In the genomic region with DNA sequence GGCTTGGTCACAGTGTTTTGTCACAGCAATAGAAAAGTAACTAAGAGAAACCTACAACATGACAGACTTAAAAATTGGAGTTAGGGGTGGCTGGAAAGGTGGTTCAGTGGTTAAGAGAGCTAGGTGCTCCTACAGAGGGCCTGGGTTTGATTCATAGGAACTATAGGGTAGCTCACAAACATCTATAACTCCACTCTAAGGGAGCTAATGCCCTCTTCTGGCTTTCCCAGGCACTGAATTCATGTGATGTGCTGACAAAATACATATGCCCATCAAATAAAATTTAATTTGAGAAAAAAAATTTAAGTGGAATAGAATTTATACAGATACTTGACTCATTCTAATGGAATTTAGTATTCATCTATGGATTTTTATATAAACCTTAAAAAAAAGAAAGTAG, we compare ENCODE assay signal across 26 mouse cellular contexts. TPM values are rescaled to one million over a fixed set of nuclear protein-coding genes. Genes with fewer than 3 reads are reported as not detected.
A peak's percentile ranks its signal among the peaks of the same experiment; 100 is the strongest.
DNase-seq lines count a peak whose midpoint lies in the region; TF ChIP-seq lines count a peak whose summit lies in the region.
"Had no signal": no experiment of that assay in that cellular context is flagged by ENCODE, and none has a peak within 500 bp of the region (broad histone marks: within the 10 kb centered on the region; RNA-seq: fewer than 3 reads in every experiment).

No protein-coding gene starts in this region.

- no peaks in the 10 kb centered on the region for H3K27me3 ChIP-seq in CH12.LX (replicated peaks)
- H3K27me3 ChIP-seq: embryonic facial prominence, embryonic 12.5 days; heart, embryonic 15.5 days; limb, embryonic 13.5 days; midbrain, embryonic 13.5 days; neural tube, embryonic 15.5 days had no signal

- H3K4me1 ChIP-seq in CH12.LX (ENCODE audit: control insufficient read depth in 1 of 2, insufficient read depth in 2 of 2): peaks cover 0 to 6% of the 10 kb centered on the region in 2 experiments; a peak in 2 of 4 replicates
- H3K4me1 ChIP-seq: embryonic facial prominence, embryonic 12.5 days; heart, embryonic 10.5 days; limb, embryonic 13.5 days; midbrain, embryonic 13.5 days; neural tube, embryonic 15.5 days had no signal

- no peaks in the 10 kb centered on the region for H3K36me3 ChIP-seq in CH12.LX (replicated peaks in 1 of 2; ENCODE audit: control insufficient read depth in 1 of 2, insufficient read depth in 1 of 2, low read length in 1 of 2)
- H3K36me3 ChIP-seq: embryonic facial prominence, embryonic 12.5 days; heart, embryonic 10.5 days; heart, embryonic 15.5 days; limb, embryonic 13.5 days; midbrain, embryonic 13.5 days; neural tube, embryonic 15.5 days had no signal

- TF ChIP-seq POLR2A in CH12.LX (IDR thresholded peaks at IDR 0.05; ENCODE audit: low read depth, low read length): no peak

- peak; percentile 66 for TF ChIP-seq RAD21 in CH12.LX (IDR thresholded peaks at IDR 0.05; ENCODE audit: low read depth, low read length)

- no peaks in the 10 kb centered on the region for H3K79me2 ChIP-seq in CH12.LX (replicated peaks; ENCODE audit: control insufficient read depth, extremely low read depth, insufficient read depth, poor library complexity, severe bottlenecking)

- dilution Hi-C loops in CH12.LX (cut with MboI; ENCODE audit: extremely low pct_ligation_motif_present, extremely low pct_unique_long_range_greater_than_20kb, low sequenced_read_pairs): no loop called here

- no peak for DNase-seq in layer of hippocampus, adult 2 months (ENCODE audit: low spot score in 2 of 2)
- no peak for DNase-seq in layer of hippocampus, adult 9-11 months
- peak; percentile 9 for DNase-seq in lung, postnatal 36 days
- DNase-seq in lung, postnatal 14 days: no peak
- DNase-seq in CH12.LX (ENCODE audit: extremely low read depth): peak; percentile 10
- peak; percentile 6 for DNase-seq in brain, adult 2 months (ENCODE audit: low read depth, low spot score)
- DNase-seq in right cerebral cortex, postnatal 4 days: no peak
- DNase-seq in embryo, embryonic 10.5 days (ENCODE audit: low spot score): no peak
- DNase-seq: adrenal gland, adult 8-10 months; cerebellum, adult 9-10 months; cerebellum, postnatal 36 days; embryo, embryonic 11 days; kidney, adult 9 months; kidney, postnatal 10 days; lung, adult 18-20 months; retina, postnatal 1 day; right cerebral cortex, postnatal 14 days; thymus, adult 2 months had no signal

- no peak overlapping the region for H3K4me3 ChIP-seq in layer of hippocampus, adult 2 months
- H3K4me3 ChIP-seq in CH12.LX (replicated peaks in 1 of 3; ENCODE audit: low read depth in 2 of 3, low read length in 2 of 3, poor library complexity in 1 of 3): no peak overlapping the region
- H3K4me3 ChIP-seq: embryonic facial prominence, embryonic 12.5 days; heart, embryonic 10.5 days; heart, embryonic 15.5 days; limb, embryonic 13.5 days; midbrain, embryonic 13.5 days; neural tube, embryonic 15.5 days had no signal

- no peak overlapping the region for H3K4me2 ChIP-seq in CH12.LX (ENCODE audit: insufficient read depth, low read depth, poor library complexity, severe bottlenecking)
- H3K4me2 ChIP-seq: embryonic facial prominence, embryonic 12.5 days; heart, embryonic 15.5 days; limb, embryonic 13.5 days; liver, embryonic 11.5 days; midbrain, embryonic 13.5 days; neural tube, embryonic 15.5 days had no signal

- TF ChIP-seq CTCF in layer of hippocampus, adult 2 months (conservative IDR thresholded peaks at IDR 0.05): peak; percentile 66
- TF ChIP-seq CTCF in CH12.LX (conservative IDR thresholded peaks at IDR 0.05 in 1 of 2, IDR thresholded peaks at IDR 0.05 in 1 of 2; ENCODE audit: low read depth in 2 of 2, low read length in 2 of 2): peak in 1 of 2 experiments; percentile 59; a peak in 2 of 4 replicates

- no peak overlapping the region for H3K27ac ChIP-seq in layer of hippocampus, adult 2 months
- H3K27ac ChIP-seq in CH12.LX (ENCODE audit: insufficient read depth, low read depth): no peak overlapping the region
- H3K27ac ChIP-seq: embryonic facial prominence, embryonic 12.5 days; heart, embryonic 10.5 days; heart, embryonic 15.5 days; limb, embryonic 13.5 days; macrophage; midbrain, embryonic 13.5 days; neural tube, embryonic 15.5 days had no signal

- no peak overlapping the region for H3K9ac ChIP-seq in CH12.LX (ENCODE audit: insufficient read depth, low read depth)
- H3K9ac ChIP-seq: embryonic facial prominence, embryonic 12.5 days; heart, embryonic 15.5 days; limb, embryonic 13.5 days; midbrain, embryonic 13.5 days; neural tube, embryonic 15.5 days had no signal

- H3K9me3 ChIP-seq in CH12.LX (replicated peaks; ENCODE audit: low read length): no peaks in the 10 kb centered on the region
- H3K9me3 ChIP-seq: embryonic facial prominence, embryonic 12.5 days; heart, embryonic 10.5 days; heart, embryonic 15.5 days; limb, embryonic 13.5 days; midbrain, embryonic 13.5 days; neural tube, embryonic 15.5 days had no signal

- in situ Hi-C loops in CH12.LX (cut with MboI; ENCODE audit: low pct_ligation_motif_present, low pct_unique_long_range_greater_than_20kb, low sequenced_read_pairs): loop anchor here (10.0 kb wide), 1 partner anchor 51 kb away; no protein-coding TSS in a partner anchor

- TF ChIP-seq EP300 in CH12.LX (IDR thresholded peaks at IDR 0.05; ENCODE audit: low read length): no peak

TF ChIP-seq in CH12.LX, 34 proteins besides CTCF, POLR2A, EP300 and RAD21:
- TF ChIP-seq CHD1 (IDR thresholded peaks at IDR 0.05; ENCODE audit: low read depth, low read length) (no peak), CHD2 (IDR thresholded peaks at IDR 0.05; ENCODE audit: low read length) (no peak), MAZ (IDR thresholded peaks at IDR 0.05; ENCODE audit: low read depth, low read length) (no peak), SMC3 (IDR thresholded peaks at IDR 0.05; ENCODE audit: low read depth, low read length) (peak; percentile 55), BHLHE40 (IDR thresholded peaks at IDR 0.05; ENCODE audit: low read depth, low read length) (no peak), IRF4 (IDR thresholded peaks at IDR 0.05; ENCODE audit: low read depth, low read length) (0 out of 2 replicates have a peak, but pooled peaks have one; percentile 11), TCF12 (IDR thresholded peaks at IDR 0.05; ENCODE audit: low read depth, low read length) (no peak), ELF1 (IDR thresholded peaks at IDR 0.05; ENCODE audit: low read depth, low read length) (no peak), SIN3A (IDR thresholded peaks at IDR 0.05; ENCODE audit: low read length) (no peak), HCFC1 (IDR thresholded peaks at IDR 0.05; ENCODE audit: low read depth, low read length) (no peak), NELFE (IDR thresholded peaks at IDR 0.05; ENCODE audit: low read depth, low read length) (no peak), ZC3H11A (IDR thresholded peaks at IDR 0.05; ENCODE audit: low read depth, low read length) (peak; percentile 50; the same call in 1 of the 2 replicates), ETS1 (conservative IDR thresholded peaks at IDR 0.05; ENCODE audit: low read depth, low read length) (no peak)

RNA-seq across cellular contexts. Expression of gene Sgip1, which starts 25.6 kb away (rescaled TPM):
- 100 to 1,000 TPM; 278 to 293 TPM for total RNA-seq in layer of hippocampus, adult 2 months (2021)
- total RNA-seq in CH12.LX (2012; rRNA removed) (0.21 TPM in 1 of 2 replicates, not detected in the other), CH12.LX (2014; rRNA removed) (0.07 TPM in 1 of 2 replicates, not detected in the other)
- 0.39 and 0.56 TPM in 2 replicates for polyA plus RNA-seq in CH12.LX (2012; ENCODE audit: insufficient read length, low read depth)

Comparison
In these comparisons a context has a peak if more than half of its experiments do, and no peak if none do; other contexts are left out.
1. DNase-seq: peak in lung, postnatal 36 days (single experiment), CH12.LX (single experiment) and brain, adult 2 months (single experiment); none in layer of hippocampus, adult 2 months (0 of 2), layer of hippocampus, adult 9-11 months (single experiment), lung, postnatal 14 days (single experiment), right cerebral cortex, postnatal 4 days (single experiment) and embryo, embryonic 10.5 days (single experiment).
2. RNA of gene Sgip1, which starts 25.6 kb away (total RNA-seq): 278 to 293 TPM in layer of hippocampus, adult 2 months; 0.07 to 0.21 TPM in CH12.LX; every median in the first group is over 100 times any median in the second.